Mouse (Mus musculus): ENCODE results near the gene Trpm8. TPM values are rescaled to one million over a fixed set of nuclear protein-coding genes. Genes with fewer than 3 reads are reported as not detected.

Trpm8 gene
- polyA plus RNA-seq, 2 experiments, result not detected

GRCm38 (mm10) chr1:88309020-88309419, 31.6 kb downstream of the Trpm8 start:
- H3K4me3 ChIP-seq (ENCODE audit: insufficient read depth in 1 of 2, low read depth in 2 of 2, low read length in 2 of 2), result no peak overlapping the region
- 30% methylated on average over 2 of the region's 2 CpGs for whole genome bisulfite sequencing (ENCODE audit: insufficient replicate concordance)
- H3K4me1 ChIP-seq (replicated peaks; ENCODE audit: control insufficient read depth in 2 of 2, insufficient read depth in 2 of 2, low read length in 1 of 2), result no peaks in the 10 kb centered on the region
- H3K36me3 ChIP-seq (replicated peaks; ENCODE audit: control insufficient read depth, insufficient read depth, low read depth), result no peaks in the 10 kb centered on the region
- DNase-seq (ENCODE audit: low read depth in 3 of 3, low spot score in 3 of 3) (no peak), ATAC-seq (ENCODE audit: insufficient read depth) (no peak)
- H3K27me3 ChIP-seq (ENCODE audit: control insufficient read depth, insufficient read depth, low read length), result no peaks in the 10 kb centered on the region
- H3K9me3 ChIP-seq (ENCODE audit: control insufficient read depth, low read length), result peaks cover 18% of the 10 kb centered on the region
- no peak overlapping the region for H3K27ac ChIP-seq
- TF ChIP-seq EP300 (IDR thresholded peaks at IDR 0.05; ENCODE audit: low read depth) (no peak), CTCF (IDR thresholded peaks at IDR 0.05; ENCODE audit: low read depth) (no peak)
- no peak overlapping the region for H3K9ac ChIP-seq (replicated peaks)
- no peak overlapping the region for H3K4me2 ChIP-seq (ENCODE audit: low read depth)

GRCm38 (mm10) chr1:88309905-88310304, 32.4 kb downstream of the Trpm8 start:
- no peak overlapping the region for H3K9ac ChIP-seq (replicated peaks)
- H3K36me3 ChIP-seq (replicated peaks; ENCODE audit: control insufficient read depth, insufficient read depth, low read depth), result no peaks in the 10 kb centered on the region
- H3K27ac ChIP-seq, result no peak overlapping the region
- ATAC-seq (ENCODE audit: insufficient read depth), result no peak
- WGBS (ENCODE audit: insufficient replicate concordance), result 31% methylated on average over 3 of the region's 3 CpGs
- no peak for DNase-seq (ENCODE audit: low read depth in 3 of 3, low spot score in 3 of 3)
- H3K9me3 ChIP-seq (ENCODE audit: control insufficient read depth, low read length), result peaks cover 18% of the 10 kb centered on the region
- H3K4me2 ChIP-seq (ENCODE audit: low read depth), result no peak overlapping the region
- no peaks in the 10 kb centered on the region for H3K4me1 ChIP-seq (replicated peaks; ENCODE audit: control insufficient read depth in 2 of 2, insufficient read depth in 2 of 2, low read length in 1 of 2)
- no peak overlapping the region for H3K4me3 ChIP-seq (ENCODE audit: insufficient read depth in 1 of 2, low read depth in 2 of 2, low read length in 2 of 2)
- TF ChIP-seq EP300 (IDR thresholded peaks at IDR 0.05; ENCODE audit: low read depth) (no peak), CTCF (IDR thresholded peaks at IDR 0.05; ENCODE audit: low read depth) (no peak)
- H3K27me3 ChIP-seq (ENCODE audit: control insufficient read depth, insufficient read depth, low read length), result no peaks in the 10 kb centered on the region

- Histone ChIP-seq H3K36me3 (replicated peaks; ENCODE audit: control insufficient read depth, insufficient read depth, low read depth) (no peaks in the 10 kb centered on the region), H3K4me2 (ENCODE audit: low read depth) (no peak overlapping the region), H3K9me3 (ENCODE audit: control insufficient read depth, low read length) (peaks cover 18% of the 10 kb centered on the region), H3K4me3 (ENCODE audit: insufficient read depth in 1 of 2, low read depth in 2 of 2, low read length in 2 of 2) (no peak overlapping the region), H3K9ac (replicated peaks) (no peak overlapping the region), H3K27me3 (ENCODE audit: control insufficient read depth, insufficient read depth, low read length) (no peaks in the 10 kb centered on the region), H3K4me1 (replicated peaks; ENCODE audit: control insufficient read depth in 2 of 2, insufficient read depth in 2 of 2, low read length in 1 of 2) (no peaks in the 10 kb centered on the region), H3K27ac (no peak overlapping the region)
- no peak for TF ChIP-seq CTCF (IDR thresholded peaks at IDR 0.05; ENCODE audit: low read depth)
- no peak for TF ChIP-seq EP300 (IDR thresholded peaks at IDR 0.05; ENCODE audit: low read depth)
- ATAC-seq (ENCODE audit: insufficient read depth) (no peak), DNase-seq (ENCODE audit: low read depth in 3 of 3, low spot score in 3 of 3) (no peak)
- 47% methylated on average over 3 of the region's 3 CpGs for WGBS (ENCODE audit: insufficient replicate concordance)
These were observed 32.9 kb downstream of the Trpm8 start for GRCm38 (mm10) chr1:88310349-88310748.

GRCm38 (mm10) chr1:88317279-88317678, 39.8 kb downstream of the Trpm8 start:
- TF ChIP-seq CTCF (IDR thresholded peaks at IDR 0.05; ENCODE audit: low read depth), result no peak
- TF ChIP-seq EP300 (IDR thresholded peaks at IDR 0.05; ENCODE audit: low read depth), result no peak
- WGBS (ENCODE audit: insufficient replicate concordance), result 58% methylated on average over 1 of the region's 1 CpGs
- no peak for ATAC-seq (ENCODE audit: insufficient read depth)

GRCm38 (mm10) chr1:88318531-88319060, 41.1 kb downstream of the Trpm8 start:
- Histone ChIP-seq H3K9me3 (ENCODE audit: control insufficient read depth, low read length) (no peaks in the 10 kb centered on the region), H3K36me3 (replicated peaks; ENCODE audit: control insufficient read depth, insufficient read depth, low read depth) (no peaks in the 10 kb centered on the region), H3K4me3 (ENCODE audit: insufficient read depth in 1 of 2, low read depth in 2 of 2, low read length in 2 of 2) (no peak overlapping the region), H3K4me1 (replicated peaks; ENCODE audit: control insufficient read depth in 2 of 2, insufficient read depth in 2 of 2, low read length in 1 of 2) (no peaks in the 10 kb centered on the region), H3K9ac (replicated peaks) (no peak overlapping the region), H3K27me3 (ENCODE audit: control insufficient read depth, insufficient read depth, low read length) (no peaks in the 10 kb centered on the region), H3K4me2 (ENCODE audit: low read depth) (no peak overlapping the region), H3K27ac (no peak overlapping the region)
- ATAC-seq (ENCODE audit: insufficient read depth), result no peak
- peak in 2 of 3 experiments; percentile 23 to 29 for DNase-seq (ENCODE audit: low read depth in 3 of 3, low spot score in 3 of 3)
- 51% methylated on average over 6 of the region's 6 CpGs for WGBS (ENCODE audit: insufficient replicate concordance)
- TF ChIP-seq EP300 (IDR thresholded peaks at IDR 0.05; ENCODE audit: low read depth) (no peak), CTCF (IDR thresholded peaks at IDR 0.05; ENCODE audit: low read depth) (peak; percentile 81)

More at GRCm38 (mm10) chr1:88317279-88317678, 39.8 kb downstream of the Trpm8 start:
- H3K4me2 ChIP-seq (ENCODE audit: low read depth), result no peak overlapping the region
- no peak overlapping the region for H3K27ac ChIP-seq
- H3K4me3 ChIP-seq (ENCODE audit: insufficient read depth in 1 of 2, low read depth in 2 of 2, low read length in 2 of 2), result no peak overlapping the region
- H3K36me3 ChIP-seq (replicated peaks; ENCODE audit: control insufficient read depth, insufficient read depth, low read depth), result no peaks in the 10 kb centered on the region
- DNase-seq (ENCODE audit: low read depth in 3 of 3, low spot score in 3 of 3), result no peak
- no peaks in the 10 kb centered on the region for H3K9me3 ChIP-seq (ENCODE audit: control insufficient read depth, low read length)
- H3K9ac ChIP-seq (replicated peaks), result no peak overlapping the region
- H3K27me3 ChIP-seq (ENCODE audit: control insufficient read depth, insufficient read depth, low read length), result no peaks in the 10 kb centered on the region
- no peaks in the 10 kb centered on the region for H3K4me1 ChIP-seq (replicated peaks; ENCODE audit: control insufficient read depth in 2 of 2, insufficient read depth in 2 of 2, low read length in 1 of 2)
